Mouse (Mus musculus): ENCODE results near the gene Clic3. TPM values are rescaled to one million over a fixed set of nuclear protein-coding genes. Genes with fewer than 3 reads are reported as not detected.
A peak's percentile ranks its signal among the peaks of the same experiment; 100 is the strongest.

The Clic3 gene
- polyA plus RNA-seq, 1 experiment, result not detected

- TF ChIP-seq FLI1 (IDR thresholded peaks at IDR 0.05; ENCODE audit: low read length), result no peak
- TF ChIP-seq GATA1 (IDR thresholded peaks at IDR 0.05; ENCODE audit: borderline replicate concordance, low read length), result no peak
Measured at GRCm38 (mm10) chr2:25436286-25436820, 20.3 kb upstream of the Clic3 start.

GRCm38 (mm10) chr2:25441067-25441466 is 15.6 kb upstream of the Clic3 start:
- Histone ChIP-seq H3K4me1 (peaks cover 6% of the 10 kb centered on the region; the same call in 1 of the 2 replicates), H3K9me3 (no peaks in the 10 kb centered on the region), H3K36me3 (replicated peaks; ENCODE audit: low read length) (peaks cover 100% of the 10 kb centered on the region), H3K27me3 (replicated peaks) (peaks cover 42% of the 10 kb centered on the region), H3K4me3 (replicated peaks) (no peak overlapping the region)
- TF ChIP-seq GATA1 (IDR thresholded peaks at IDR 0.05; ENCODE audit: borderline replicate concordance, low read length) (no peak), FLI1 (IDR thresholded peaks at IDR 0.05; ENCODE audit: low read length) (no peak)

More at GRCm38 (mm10) chr2:25436286-25436820, 20.3 kb upstream of the Clic3 start:
- Histone ChIP-seq H3K27me3 (replicated peaks) (peaks cover 54% of the 10 kb centered on the region), H3K36me3 (replicated peaks; ENCODE audit: low read length) (peaks cover 90% of the 10 kb centered on the region), H3K4me1 (peaks cover 44% of the 10 kb centered on the region), H3K9me3 (no peaks in the 10 kb centered on the region), H3K4me3 (replicated peaks) (no peak overlapping the region)

- H3K36me3 ChIP-seq (replicated peaks; ENCODE audit: low read length), result peaks cover 100% of the 10 kb centered on the region
- no peaks in the 10 kb centered on the region for H3K9me3 ChIP-seq
- no peak overlapping the region for H3K4me3 ChIP-seq (replicated peaks)
- TF ChIP-seq FLI1 (IDR thresholded peaks at IDR 0.05; ENCODE audit: low read length) (no peak), GATA1 (IDR thresholded peaks at IDR 0.05; ENCODE audit: borderline replicate concordance, low read length) (no peak)
- H3K27me3 ChIP-seq (replicated peaks), result peaks cover 33% of the 10 kb centered on the region
- peaks cover 2% of the 10 kb centered on the region; the same call in 1 of the 2 replicates for H3K4me1 ChIP-seq
Measured at GRCm38 (mm10) chr2:25442682-25443081, 14.0 kb upstream of the Clic3 start.

- TF ChIP-seq GATA1 (IDR thresholded peaks at IDR 0.05; ENCODE audit: borderline replicate concordance, low read length), result no peak
- no peak for TF ChIP-seq FLI1 (IDR thresholded peaks at IDR 0.05; ENCODE audit: low read length)
- H3K36me3 ChIP-seq (replicated peaks; ENCODE audit: low read length), result peaks cover 34% of the 10 kb centered on the region
- H3K4me1 ChIP-seq, result peaks cover 19% of the 10 kb centered on the region
- peaks cover 2% of the 10 kb centered on the region for H3K27me3 ChIP-seq (replicated peaks)
- no peaks in the 10 kb centered on the region for H3K9me3 ChIP-seq
- no peak overlapping the region for H3K4me3 ChIP-seq (replicated peaks)
Measured at GRCm38 (mm10) chr2:25450853-25451647, 5.6 kb upstream of the Clic3 start.

- no peak for TF ChIP-seq GATA1 (IDR thresholded peaks at IDR 0.05; ENCODE audit: borderline replicate concordance, low read length)
- TF ChIP-seq FLI1 (IDR thresholded peaks at IDR 0.05; ENCODE audit: low read length), result no peak
- peaks cover 27% of the 10 kb centered on the region for H3K36me3 ChIP-seq (replicated peaks; ENCODE audit: low read length)
- H3K27me3 ChIP-seq (replicated peaks), result peaks cover 3% of the 10 kb centered on the region
- H3K4me3 ChIP-seq (replicated peaks), result no peak overlapping the region
- peaks cover 23% of the 10 kb centered on the region for H3K4me1 ChIP-seq
- no peaks in the 10 kb centered on the region for H3K9me3 ChIP-seq
Measured at GRCm38 (mm10) chr2:25452951-25453350, 3.7 kb upstream of the Clic3 start.

- H3K9me3 ChIP-seq, result no peaks in the 10 kb centered on the region
- peaks cover 49% of the 10 kb centered on the region for H3K4me1 ChIP-seq
- peaks cover 3% of the 10 kb centered on the region for H3K27me3 ChIP-seq (replicated peaks)
- peaks cover 33% of the 10 kb centered on the region for H3K36me3 ChIP-seq (replicated peaks; ENCODE audit: low read length)
- no peak for TF ChIP-seq GATA1 (IDR thresholded peaks at IDR 0.05; ENCODE audit: borderline replicate concordance, low read length)
- no peak for TF ChIP-seq FLI1 (IDR thresholded peaks at IDR 0.05; ENCODE audit: low read length)
- H3K4me3 ChIP-seq (replicated peaks), result no peak overlapping the region
Measured at GRCm38 (mm10) chr2:25457022-25457896, 621 bp downstream of the Clic3 start.

GRCm38 (mm10) chr2:25458911-25459310 is 2.3 kb downstream of the Clic3 start:
- Histone ChIP-seq H3K4me3 (replicated peaks) (no peak overlapping the region), H3K4me1 (peaks cover 55% of the 10 kb centered on the region), H3K36me3 (replicated peaks; ENCODE audit: low read length) (peaks cover 33% of the 10 kb centered on the region), H3K27me3 (replicated peaks) (peaks cover 3% of the 10 kb centered on the region), H3K9me3 (no peaks in the 10 kb centered on the region)
- no peak for TF ChIP-seq FLI1 (IDR thresholded peaks at IDR 0.05; ENCODE audit: low read length)
- no peak for TF ChIP-seq GATA1 (IDR thresholded peaks at IDR 0.05; ENCODE audit: borderline replicate concordance, low read length)

- peaks cover 64% of the 10 kb centered on the region for H3K4me1 ChIP-seq
- H3K4me3 ChIP-seq (replicated peaks), result peak overlapping the region; percentile 99
- no peaks in the 10 kb centered on the region for H3K9me3 ChIP-seq
- peaks cover 33% of the 10 kb centered on the region for H3K36me3 ChIP-seq (replicated peaks; ENCODE audit: low read length)
- H3K27me3 ChIP-seq (replicated peaks), result peaks cover 3% of the 10 kb centered on the region
- no peak for TF ChIP-seq FLI1 (IDR thresholded peaks at IDR 0.05; ENCODE audit: low read length)
- TF ChIP-seq GATA1 (IDR thresholded peaks at IDR 0.05; ENCODE audit: borderline replicate concordance, low read length), result no peak
Measured at GRCm38 (mm10) chr2:25460135-25460534, 3.5 kb downstream of the Clic3 start.

- no peak for TF ChIP-seq FLI1 (IDR thresholded peaks at IDR 0.05; ENCODE audit: low read length)
- no peak for TF ChIP-seq GATA1 (IDR thresholded peaks at IDR 0.05; ENCODE audit: borderline replicate concordance, low read length)
- no peaks in the 10 kb centered on the region for H3K9me3 ChIP-seq
- H3K4me3 ChIP-seq (replicated peaks), result peak within 1 kb of the TSS; percentile 99
- peaks cover 33% of the 10 kb centered on the region for H3K36me3 ChIP-seq (replicated peaks; ENCODE audit: low read length)
- H3K4me1 ChIP-seq, result peaks cover 64% of the 10 kb centered on the region
- peaks cover 3% of the 10 kb centered on the region for H3K27me3 ChIP-seq (replicated peaks)
Measured at GRCm38 (mm10) chr2:25460551-25461309, 4.1 kb downstream of the Clic3 start, which contains the start of gene Paxx. Paxx (minus strand) TSS chr2:25461094.
